Comparison of ENCODE assay signal across 9 mouse cellular contexts in genomic region chr11:46127621-46128547, GRCm38 (mm10). TPM values are rescaled to one million over a fixed set of nuclear protein-coding genes. Genes with fewer than 3 reads are reported as not detected.
DNase-seq lines count a peak whose midpoint lies in the region; ATAC-seq and TF ChIP-seq lines count a peak whose summit lies in the region.
"Had no signal": no experiment of that assay in that cellular context is flagged by ENCODE, and none has a peak within 500 bp of the region (broad histone marks: within the 10 kb centered on the region; RNA-seq: fewer than 3 reads in every experiment).

No protein-coding gene starts in this region.

- no peak overlapping the region for H3K9ac ChIP-seq in intestine, embryonic 14.5 days (ENCODE audit: low read length)
- no peak overlapping the region for H3K9ac ChIP-seq in stomach, postnatal 0 days (ENCODE audit: low read length)
- H3K9ac ChIP-seq in neural tube, embryonic 15.5 days (replicated peaks), result no peak overlapping the region

- no peak for TF ChIP-seq CTCF in stomach, postnatal 0 days (IDR thresholded peaks at IDR 0.05; ENCODE audit: low read depth)

- no peaks in the 10 kb centered on the region for H3K4me1 ChIP-seq in intestine, embryonic 14.5 days (replicated peaks; ENCODE audit: control insufficient read depth, insufficient read depth, low read length)
- H3K4me1 ChIP-seq in stomach, postnatal 0 days (replicated peaks; ENCODE audit: control insufficient read depth, insufficient read depth), result no peaks in the 10 kb centered on the region
- no peaks in the 10 kb centered on the region for H3K4me1 ChIP-seq in neural tube, embryonic 15.5 days

- H3K4me2 ChIP-seq in intestine, embryonic 14.5 days (ENCODE audit: low read length), result no peak overlapping the region
- no peak overlapping the region for H3K4me2 ChIP-seq in stomach, postnatal 0 days (replicated peaks; ENCODE audit: low read depth)
- H3K4me2 ChIP-seq in neural tube, embryonic 15.5 days, result no peak overlapping the region

- no peak; the same call in 1 of the 2 replicates for ATAC-seq in intestine, embryonic 14.5 days (replicated peaks; ENCODE audit: low FRiP score, low TSS enrichment, low read depth)
- ATAC-seq in stomach, postnatal 0 days (ENCODE audit: low FRiP score, low TSS enrichment), result peak; percentile 82
- ATAC-seq in neural tube, embryonic 15.5 days (ENCODE audit: low FRiP score), result no peak

- no peaks in the 10 kb centered on the region for H3K27me3 ChIP-seq in intestine, embryonic 14.5 days (replicated peaks; ENCODE audit: control insufficient read depth, insufficient read depth, low read length)
- H3K27me3 ChIP-seq in stomach, postnatal 0 days (ENCODE audit: control insufficient read depth, insufficient read depth, low read length), result no peaks in the 10 kb centered on the region
- H3K27me3 ChIP-seq in neural tube, embryonic 15.5 days (replicated peaks), result no peaks in the 10 kb centered on the region

- peak overlapping the region; percentile 14 for H3K27ac ChIP-seq in intestine, embryonic 14.5 days (ENCODE audit: low read depth)
- peak overlapping the region; percentile 45 for H3K27ac ChIP-seq in stomach, postnatal 0 days (replicated peaks)
- H3K27ac ChIP-seq in neural tube, embryonic 15.5 days (replicated peaks), result no peak overlapping the region

- H3K4me3 ChIP-seq in intestine, embryonic 14.5 days (ENCODE audit: low read depth, low read length), result no peak overlapping the region
- no peak overlapping the region for H3K4me3 ChIP-seq in stomach, postnatal 0 days (ENCODE audit: low read depth, low read length)
- no peak overlapping the region for H3K4me3 ChIP-seq in neural tube, embryonic 15.5 days (replicated peaks)

- H3K9me3 ChIP-seq in intestine, embryonic 14.5 days (ENCODE audit: control insufficient read depth, low read length), result no peaks in the 10 kb centered on the region
- no peaks in the 10 kb centered on the region for H3K9me3 ChIP-seq in stomach, postnatal 0 days (ENCODE audit: control insufficient read depth, low read length)
- no peaks in the 10 kb centered on the region for H3K9me3 ChIP-seq in neural tube, embryonic 15.5 days (replicated peaks)
- H3K9me3 ChIP-seq: G1E had no signal

- peaks cover 65% of the 10 kb centered on the region for H3K36me3 ChIP-seq in intestine, embryonic 14.5 days (ENCODE audit: control insufficient read depth, insufficient read depth, low read length)
- H3K36me3 ChIP-seq in stomach, postnatal 0 days (ENCODE audit: control insufficient read depth, insufficient read depth, low read length), result peaks cover 3% of the 10 kb centered on the region; the same call in 1 of the 2 replicates
- H3K36me3 ChIP-seq in neural tube, embryonic 15.5 days, result peaks cover 33% of the 10 kb centered on the region
- H3K36me3 ChIP-seq: G1E had no signal

- DNase-seq in urinary bladder, adult 18-20 months (ENCODE audit: low spot score in 2 of 2), result peak; percentile 18 to 69
- no peak for DNase-seq in urinary bladder, postnatal 10 days (ENCODE audit: low spot score)
- no peak for DNase-seq in intestine, embryonic 14.5 days (ENCODE audit: low spot score)
- DNase-seq in lung, postnatal 10 days, result peak; percentile 71
- no peak for DNase-seq in stomach, postnatal 0 days (ENCODE audit: low spot score)
- DNase-seq in cerebellum, postnatal 14 days, result no peak
- no peak for DNase-seq in right cerebral cortex, postnatal 4 days

- TF ChIP-seq EP300 in stomach, postnatal 0 days (optimal IDR thresholded peaks at IDR 0.05), result no peak

- WGBS in intestine, embryonic 14.5 days, result 71% methylated on average over 15 of the region's 15 CpGs
- 66% methylated on average over 15 of the region's 15 CpGs for whole genome bisulfite sequencing in stomach, postnatal 0 days
- 85% methylated on average over 15 of the region's 15 CpGs for WGBS in neural tube, embryonic 15.5 days

RNA-seq across cellular contexts. Expression of gene Nipal4, which starts 38.4 kb away (rescaled TPM):
- polyA plus RNA-seq in intestine, embryonic 14.5 days (2014; fragmentation: Nextera tagmentation; extraction: Ambion mirVana), result 3.5 and 4.5 TPM in 2 replicates
- polyA plus RNA-seq in stomach, postnatal 0 days (2015; fragmentation: Nextera tagmentation; extraction: Ambion mirVana), result 29.2 and 30.0 TPM in 2 replicates
- polyA plus RNA-seq in neural tube, embryonic 15.5 days (2015; fragmentation: Nextera tagmentation; extraction: Ambion mirVana), result 0.15 and 0.75 TPM in 2 replicates
- polyA plus RNA-seq: G1E had no signal

Comparison
In these comparisons a context has a peak if more than half of its experiments do, and no peak if none do; other contexts are left out.
1. DNase-seq: peak in urinary bladder, adult 18-20 months (2 of 2) and lung, postnatal 10 days (single experiment); none in urinary bladder, postnatal 10 days (single experiment), intestine, embryonic 14.5 days (single experiment), stomach, postnatal 0 days (single experiment), cerebellum, postnatal 14 days (0 of 2) and right cerebral cortex, postnatal 4 days (single experiment).